Mouse (Mus musculus): ENCODE results near the gene Cd4. TPM values are rescaled to one million over a fixed set of nuclear protein-coding genes. Genes with fewer than 3 reads are reported as not detected.

Gene Cd4
- total and polyA plus RNA-seq, 2 experiments from 2014 or later, result 0.25 to 2.8 TPM

DNA sequence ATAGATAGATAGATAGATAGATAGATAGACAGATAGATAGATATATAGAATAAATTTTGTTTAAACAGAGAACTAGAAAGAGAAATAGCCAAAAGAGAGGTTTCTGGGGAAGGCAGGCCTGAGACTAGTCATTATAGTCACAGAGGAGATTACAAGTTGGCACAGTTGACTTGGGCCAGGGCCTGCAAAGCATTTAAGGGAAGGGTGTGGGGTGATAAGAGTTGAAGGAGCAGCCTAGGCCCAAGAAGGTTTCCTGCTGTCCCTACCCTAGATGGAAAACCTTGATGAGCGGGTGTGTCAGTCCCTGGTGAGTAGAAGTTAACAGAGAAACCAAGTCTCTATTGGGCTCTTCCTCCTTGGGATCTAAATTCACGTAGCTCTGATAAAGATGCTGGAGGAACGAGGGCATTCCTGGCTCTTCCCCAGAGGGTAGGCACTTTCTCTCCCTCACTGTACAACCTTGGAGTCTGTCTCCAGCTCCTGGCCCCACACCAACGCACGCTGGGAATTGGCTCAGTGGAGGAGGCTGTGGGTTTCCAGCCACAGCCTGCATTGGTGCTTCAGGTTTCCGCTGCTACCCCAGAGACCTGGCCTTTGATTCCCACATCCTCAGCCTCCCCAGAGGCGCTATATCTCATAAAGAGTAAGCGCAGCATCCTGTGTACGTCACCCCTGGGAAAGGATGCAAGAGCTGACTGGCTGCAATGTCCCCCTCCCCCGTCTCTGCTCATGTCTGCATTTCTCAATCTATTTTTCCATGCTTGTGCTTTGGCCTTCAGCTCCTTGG is 3.1 kb downstream of the Cd4 start:
- DNase-seq (ENCODE audit: low spot score) (no peak), ATAC-seq (ENCODE audit: low FRiP score) (no peak)
- Histone ChIP-seq H3K9ac (replicated peaks; ENCODE audit: low read length, poor library complexity, severe bottlenecking) (no peak overlapping the region), H3K9me3 (ENCODE audit: low read length) (no peaks in the 10 kb centered on the region), H3K4me3 (ENCODE audit: low read depth, low read length) (no peak overlapping the region), H3K4me2 (ENCODE audit: low read depth, low read length, poor library complexity, severe bottlenecking) (no peak overlapping the region), H3K27me3 (ENCODE audit: insufficient read depth, low read length) (no peaks in the 10 kb centered on the region), H3K4me1 (ENCODE audit: insufficient read depth, low read length) (no peaks in the 10 kb centered on the region), H3K36me3 (ENCODE audit: insufficient read depth, low read length) (no peaks in the 10 kb centered on the region), H3K27ac (ENCODE audit: low read depth, low read length) (no peak overlapping the region)
- WGBS, result 78% methylated on average over 10 of the region's 10 CpGs
- TF ChIP-seq CTCF (IDR thresholded peaks at IDR 0.05), result no peak

DNA sequence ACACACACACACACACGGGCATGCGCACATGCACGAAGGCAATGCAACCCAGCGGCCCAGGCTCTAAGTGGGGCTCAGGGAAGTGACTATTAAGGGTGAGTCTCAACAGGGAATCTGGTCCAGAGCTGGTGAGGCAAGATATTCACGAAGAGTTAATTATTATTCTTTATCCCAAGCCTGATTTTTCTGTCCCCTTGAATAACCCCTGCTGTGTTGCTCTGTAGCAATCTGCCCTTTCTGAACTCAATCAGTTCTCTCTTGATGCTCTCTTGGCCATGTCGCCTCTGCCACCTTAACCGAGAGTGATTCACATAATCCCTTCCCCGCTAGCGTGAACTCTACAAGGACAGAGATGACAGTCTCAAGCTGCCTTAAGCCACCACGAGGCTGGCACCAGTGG is 4.7 kb downstream of the Cd4 start:
- H3K36me3 ChIP-seq (ENCODE audit: insufficient read depth, low read length), result no peaks in the 10 kb centered on the region
- WGBS, result 64% methylated on average over 10 of the region's 10 CpGs
- ATAC-seq (ENCODE audit: low FRiP score), result no peak
- DNase-seq (ENCODE audit: low spot score), result no peak
- no peaks in the 10 kb centered on the region for H3K4me1 ChIP-seq (ENCODE audit: insufficient read depth, low read length)
- H3K9me3 ChIP-seq (ENCODE audit: low read length), result no peaks in the 10 kb centered on the region
- no peak overlapping the region for H3K4me3 ChIP-seq (ENCODE audit: low read depth, low read length)
- H3K9ac ChIP-seq (replicated peaks; ENCODE audit: low read length, poor library complexity, severe bottlenecking), result no peak overlapping the region
- no peak overlapping the region for H3K4me2 ChIP-seq (ENCODE audit: low read depth, low read length, poor library complexity, severe bottlenecking)
- H3K27me3 ChIP-seq (ENCODE audit: insufficient read depth, low read length), result no peaks in the 10 kb centered on the region
- H3K27ac ChIP-seq (ENCODE audit: low read depth, low read length), result no peak overlapping the region
- TF ChIP-seq CTCF (IDR thresholded peaks at IDR 0.05), result no peak

DNA sequence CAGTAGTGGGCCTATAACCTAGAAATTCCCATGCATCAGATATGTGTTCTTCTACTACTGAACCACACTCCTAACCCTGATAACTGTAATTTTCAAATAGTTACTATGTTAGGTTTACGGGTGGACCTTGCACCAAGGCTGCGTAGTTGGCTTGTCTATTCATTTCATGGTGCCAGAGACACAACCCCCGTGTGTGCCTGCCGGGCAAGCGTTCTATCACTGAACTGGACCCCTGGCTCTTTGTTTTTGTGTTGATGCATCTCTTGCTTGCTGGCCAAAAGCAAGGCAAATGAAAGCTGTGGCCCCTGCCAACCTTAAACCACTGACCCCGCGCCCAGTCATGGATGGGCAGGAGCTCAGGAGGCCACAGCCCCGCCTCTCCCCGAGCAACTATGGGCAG is 6.2 kb downstream of the Cd4 start:
- DNase-seq (ENCODE audit: low spot score), result no peak
- Histone ChIP-seq H3K4me2 (ENCODE audit: low read depth, low read length, poor library complexity, severe bottlenecking) (no peak overlapping the region), H3K9me3 (ENCODE audit: low read length) (no peaks in the 10 kb centered on the region), H3K27me3 (ENCODE audit: insufficient read depth, low read length) (no peaks in the 10 kb centered on the region), H3K9ac (replicated peaks; ENCODE audit: low read length, poor library complexity, severe bottlenecking) (no peak overlapping the region), H3K4me1 (ENCODE audit: insufficient read depth, low read length) (no peaks in the 10 kb centered on the region), H3K27ac (ENCODE audit: low read depth, low read length) (no peak overlapping the region), H3K36me3 (ENCODE audit: insufficient read depth, low read length) (no peaks in the 10 kb centered on the region), H3K4me3 (ENCODE audit: low read depth, low read length) (no peak overlapping the region)
- WGBS, result 91% methylated on average over 9 of the region's 9 CpGs
- no peak for TF ChIP-seq CTCF (IDR thresholded peaks at IDR 0.05)
- ATAC-seq (ENCODE audit: low FRiP score), result no peak

DNA sequence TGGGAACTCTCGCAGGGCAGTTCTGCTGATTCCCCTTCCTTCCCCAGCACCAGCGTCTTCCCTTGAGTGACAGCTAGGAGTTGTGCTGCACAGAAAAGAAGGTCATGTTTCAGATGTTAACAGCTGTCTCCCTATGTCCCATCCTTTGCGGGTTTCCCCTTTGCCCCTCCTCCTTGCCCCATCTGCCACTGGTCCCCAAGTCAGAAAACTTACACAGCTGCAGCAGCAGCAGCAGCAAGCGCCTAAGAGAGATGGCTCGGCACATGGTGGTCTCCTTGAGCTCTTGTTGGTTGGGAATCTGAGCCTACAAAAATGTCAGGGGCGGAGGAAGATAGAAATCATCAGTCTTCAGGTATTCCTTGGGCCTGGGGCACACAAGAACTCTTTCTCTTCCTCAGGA is 8.6 kb downstream of the Cd4 start:
- ATAC-seq (ENCODE audit: low FRiP score) (no peak), DNase-seq (ENCODE audit: low spot score) (no peak)
- H3K4me2 ChIP-seq (ENCODE audit: low read depth, low read length, poor library complexity, severe bottlenecking), result no peak overlapping the region
- H3K9me3 ChIP-seq (ENCODE audit: low read length), result no peaks in the 10 kb centered on the region
- no peak overlapping the region for H3K27ac ChIP-seq (ENCODE audit: low read depth, low read length)
- no peak for TF ChIP-seq CTCF (IDR thresholded peaks at IDR 0.05)
- no peak overlapping the region for H3K9ac ChIP-seq (replicated peaks; ENCODE audit: low read length, poor library complexity, severe bottlenecking)
- H3K36me3 ChIP-seq (ENCODE audit: insufficient read depth, low read length), result no peaks in the 10 kb centered on the region
- WGBS, result 60% methylated on average over 6 of the region's 6 CpGs
- H3K4me1 ChIP-seq (ENCODE audit: insufficient read depth, low read length), result no peaks in the 10 kb centered on the region
- no peak overlapping the region for H3K4me3 ChIP-seq (ENCODE audit: low read depth, low read length)
- no peaks in the 10 kb centered on the region for H3K27me3 ChIP-seq (ENCODE audit: insufficient read depth, low read length)

DNA sequence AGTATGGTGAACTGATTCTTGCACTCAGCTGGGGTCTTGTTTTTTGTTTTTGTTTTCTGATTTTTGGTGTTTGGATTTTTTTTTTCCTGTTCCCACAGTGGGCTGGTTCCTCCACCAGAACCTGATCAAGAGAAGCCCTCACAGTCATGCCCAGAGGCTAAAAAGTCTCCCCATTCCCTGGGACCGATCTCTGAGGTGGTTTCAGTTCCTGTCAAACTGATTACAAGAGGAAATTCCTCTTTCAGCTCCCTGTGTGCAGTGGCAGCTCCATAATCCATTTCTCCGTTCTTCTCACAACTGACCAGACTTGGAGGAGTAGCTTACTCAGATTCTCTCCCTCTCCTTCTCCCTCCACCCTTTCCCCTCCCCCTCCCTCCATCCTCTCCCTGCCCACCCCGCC is 13.7 kb downstream of the Cd4 start:
- Histone ChIP-seq H3K9ac (replicated peaks; ENCODE audit: low read length, poor library complexity, severe bottlenecking) (no peak overlapping the region), H3K9me3 (ENCODE audit: low read length) (no peaks in the 10 kb centered on the region), H3K27ac (ENCODE audit: low read depth, low read length) (no peak overlapping the region), H3K36me3 (ENCODE audit: insufficient read depth, low read length) (no peaks in the 10 kb centered on the region), H3K4me2 (ENCODE audit: low read depth, low read length, poor library complexity, severe bottlenecking) (no peak overlapping the region), H3K4me1 (ENCODE audit: insufficient read depth, low read length) (no peaks in the 10 kb centered on the region), H3K4me3 (ENCODE audit: low read depth, low read length) (no peak overlapping the region), H3K27me3 (ENCODE audit: insufficient read depth, low read length) (no peaks in the 10 kb centered on the region)
- ATAC-seq (ENCODE audit: low FRiP score) (no peak), DNase-seq (ENCODE audit: low spot score) (no peak)
- WGBS, result 44% methylated on average over 3 of the region's 3 CpGs
- TF ChIP-seq CTCF (IDR thresholded peaks at IDR 0.05), result no peak

DNA sequence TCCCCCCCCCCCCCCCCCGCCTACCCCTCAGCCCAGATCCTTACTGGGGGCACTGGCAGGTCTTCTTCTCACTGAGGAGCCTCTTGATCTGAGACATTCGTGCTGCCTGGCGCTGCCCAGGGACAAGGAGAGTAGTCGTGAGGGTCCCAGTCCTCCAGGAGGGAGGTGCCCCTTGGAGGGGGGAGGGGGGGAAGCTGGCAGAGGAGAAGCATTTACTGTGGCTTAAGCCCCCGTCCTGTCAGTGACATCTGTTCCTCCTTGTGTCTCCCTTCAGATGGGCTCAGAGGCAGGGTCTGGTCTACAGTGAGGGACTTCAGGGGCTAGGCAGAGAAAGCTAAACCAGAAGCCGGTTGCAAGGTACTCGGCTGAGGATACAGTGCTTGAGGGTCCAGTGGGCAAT is 21.5 kb downstream of the Cd4 start:
- WGBS, result 50% methylated on average over 6 of the region's 7 CpGs
- Histone ChIP-seq H3K9me3 (ENCODE audit: low read length) (no peaks in the 10 kb centered on the region), H3K36me3 (ENCODE audit: insufficient read depth, low read length) (no peaks in the 10 kb centered on the region), H3K4me3 (ENCODE audit: low read depth, low read length) (no peak overlapping the region), H3K4me2 (ENCODE audit: low read depth, low read length, poor library complexity, severe bottlenecking) (no peak overlapping the region), H3K4me1 (ENCODE audit: insufficient read depth, low read length) (peaks cover 17% of the 10 kb centered on the region), H3K27me3 (ENCODE audit: insufficient read depth, low read length) (no peaks in the 10 kb centered on the region), H3K9ac (replicated peaks; ENCODE audit: low read length, poor library complexity, severe bottlenecking) (0 out of 2 replicates have a peak overlapping the region, but pooled peaks have one; percentile 19), H3K27ac (ENCODE audit: low read depth, low read length) (no peak overlapping the region)
- no peak for TF ChIP-seq CTCF (IDR thresholded peaks at IDR 0.05)
- ATAC-seq (ENCODE audit: low FRiP score), result no peak
- DNase-seq (ENCODE audit: low spot score), result no peak

All from midbrain, postnatal 0 days (tissue).